Mouse (Mus musculus): ENCODE data around the gene Sik2. TPM values are rescaled to one million over a fixed set of nuclear protein-coding genes. Genes with fewer than 3 reads are reported as not detected.

Gene Sik2
- polyA plus RNA-seq, 1 experiment from 2014 or later, result 20.5 TPM

DNA sequence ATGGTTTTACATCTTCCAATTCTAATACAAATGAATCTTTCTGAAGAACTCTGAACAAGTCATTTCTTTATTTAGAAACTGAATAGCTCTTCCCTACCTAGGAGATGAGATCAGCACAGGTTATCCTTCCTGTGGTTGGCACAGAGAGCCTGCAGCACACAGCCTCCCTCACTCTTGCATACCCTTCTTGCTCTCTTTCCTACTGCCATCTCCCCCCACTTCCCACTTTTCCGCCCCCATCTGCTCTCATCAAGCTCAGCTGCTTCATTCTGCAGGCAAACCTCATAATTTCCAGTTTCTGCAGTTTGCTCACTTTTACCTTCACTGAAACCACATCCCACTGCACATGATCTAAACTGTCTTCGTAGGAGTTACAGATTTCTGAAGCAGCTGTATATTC, 42.6 kb downstream of the Sik2 start:
- Histone ChIP-seq H3K9ac (ENCODE audit: low read length) (no peak overlapping the region), H3K27ac (ENCODE audit: low read length) (no peak overlapping the region), H3K27me3 (ENCODE audit: control insufficient read depth, insufficient read depth, low read length) (no peaks in the 10 kb centered on the region), H3K36me3 (ENCODE audit: control insufficient read depth, insufficient read depth, low read length) (no peaks in the 10 kb centered on the region), H3K4me1 (ENCODE audit: control insufficient read depth, insufficient read depth, low read length) (no peaks in the 10 kb centered on the region), H3K4me3 (replicated peaks; ENCODE audit: low read length) (no peak overlapping the region), H3K4me2 (ENCODE audit: low read depth, low read length) (no peak overlapping the region), H3K9me3 (replicated peaks; ENCODE audit: control insufficient read depth, low read length) (no peaks in the 10 kb centered on the region)
- WGBS, result 62% methylated on average over 2 of the region's 2 CpGs
- ATAC-seq (ENCODE audit: insufficient read depth, low FRiP score), result no peak

DNA sequence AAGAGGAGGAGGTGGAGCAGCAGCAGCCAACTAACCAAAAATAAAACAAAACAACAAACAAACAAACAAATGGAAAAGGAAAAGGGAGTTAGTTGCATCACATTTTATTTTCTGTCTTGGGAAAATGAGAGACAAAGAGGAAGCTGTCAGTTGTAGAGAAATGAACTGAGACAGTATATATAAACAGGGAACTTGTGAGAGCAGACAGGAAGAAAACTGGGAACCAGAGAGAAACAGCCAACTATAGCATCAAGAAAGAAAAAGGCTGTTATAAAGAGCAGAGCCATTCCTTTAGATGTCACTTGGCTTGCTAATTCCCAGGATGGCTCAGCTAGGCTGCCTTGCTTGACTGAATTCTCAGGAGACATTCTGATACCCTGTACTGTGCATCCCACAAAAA, 43.5 kb downstream of the Sik2 start:
- Histone ChIP-seq H3K36me3 (ENCODE audit: control insufficient read depth, insufficient read depth, low read length) (no peaks in the 10 kb centered on the region), H3K9ac (ENCODE audit: low read length) (no peak overlapping the region), H3K9me3 (replicated peaks; ENCODE audit: control insufficient read depth, low read length) (no peaks in the 10 kb centered on the region), H3K4me1 (ENCODE audit: control insufficient read depth, insufficient read depth, low read length) (no peaks in the 10 kb centered on the region), H3K27me3 (ENCODE audit: control insufficient read depth, insufficient read depth, low read length) (no peaks in the 10 kb centered on the region), H3K4me2 (ENCODE audit: low read depth, low read length) (no peak overlapping the region), H3K27ac (ENCODE audit: low read length) (no peak overlapping the region), H3K4me3 (replicated peaks; ENCODE audit: low read length) (no peak overlapping the region)
- no peak for ATAC-seq (ENCODE audit: insufficient read depth, low FRiP score)

DNA sequence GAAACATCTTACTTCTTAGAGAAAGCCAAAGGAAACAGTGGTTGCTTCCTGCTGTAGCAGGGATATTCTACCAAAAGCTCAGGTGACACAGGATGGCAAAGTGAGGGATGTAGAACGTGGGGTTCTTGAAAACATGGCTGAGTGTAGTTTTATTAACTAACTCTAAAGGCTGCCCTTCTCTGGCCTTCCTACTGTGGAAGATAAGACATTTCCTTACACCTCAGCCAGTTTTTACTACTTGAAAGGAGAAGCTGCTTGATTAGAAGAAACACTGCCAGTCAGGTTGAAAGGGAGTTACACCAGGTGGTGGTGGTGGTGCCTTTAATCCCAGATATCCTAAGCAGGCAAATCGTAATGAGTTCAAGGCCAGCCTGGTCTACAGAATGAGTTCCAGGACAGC, 44.0 kb downstream of the Sik2 start:
- Histone ChIP-seq H3K9me3 (replicated peaks; ENCODE audit: control insufficient read depth, low read length) (no peaks in the 10 kb centered on the region), H3K27me3 (ENCODE audit: control insufficient read depth, insufficient read depth, low read length) (no peaks in the 10 kb centered on the region), H3K4me1 (ENCODE audit: control insufficient read depth, insufficient read depth, low read length) (no peaks in the 10 kb centered on the region), H3K4me2 (ENCODE audit: low read depth, low read length) (no peak overlapping the region), H3K27ac (ENCODE audit: low read length) (no peak overlapping the region), H3K36me3 (ENCODE audit: control insufficient read depth, insufficient read depth, low read length) (no peaks in the 10 kb centered on the region), H3K9ac (ENCODE audit: low read length) (no peak overlapping the region), H3K4me3 (replicated peaks; ENCODE audit: low read length) (no peak overlapping the region)
- no peak for ATAC-seq (ENCODE audit: insufficient read depth, low FRiP score)
- WGBS, result 58% methylated on average over 2 of the region's 2 CpGs

DNA sequence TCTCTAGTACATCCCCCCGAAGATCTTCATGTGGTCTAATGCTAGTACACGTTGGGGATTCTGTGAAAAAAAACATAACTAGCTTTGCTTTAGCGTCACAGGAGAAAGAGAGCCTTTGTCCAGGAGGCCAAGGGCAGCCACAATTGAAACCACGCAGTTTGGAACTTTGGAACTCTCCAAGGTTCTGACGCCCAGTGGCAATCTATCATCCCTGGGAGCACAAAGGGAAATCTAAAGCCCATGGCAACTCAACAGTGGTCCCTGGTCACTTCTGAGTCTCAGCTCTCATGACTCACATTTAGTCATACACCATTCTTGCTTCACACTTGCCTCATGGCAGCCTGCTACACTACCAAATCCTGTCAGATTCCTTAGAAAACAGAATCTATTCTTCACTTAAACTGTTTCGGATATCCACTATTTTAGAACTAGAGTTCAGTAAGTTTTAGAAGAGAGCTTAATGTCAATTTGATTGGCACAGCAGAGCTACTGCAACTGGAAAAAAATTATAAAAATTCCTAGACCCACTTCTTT, 50.9 kb downstream of the Sik2 start:
- Histone ChIP-seq H3K27me3 (ENCODE audit: control insufficient read depth, insufficient read depth, low read length) (no peaks in the 10 kb centered on the region), H3K27ac (ENCODE audit: low read length) (no peak overlapping the region), H3K36me3 (ENCODE audit: control insufficient read depth, insufficient read depth, low read length) (no peaks in the 10 kb centered on the region), H3K4me2 (ENCODE audit: low read depth, low read length) (no peak overlapping the region), H3K4me3 (replicated peaks; ENCODE audit: low read length) (no peak overlapping the region), H3K9me3 (replicated peaks; ENCODE audit: control insufficient read depth, low read length) (no peaks in the 10 kb centered on the region), H3K4me1 (ENCODE audit: control insufficient read depth, insufficient read depth, low read length) (no peaks in the 10 kb centered on the region), H3K9ac (ENCODE audit: low read length) (no peak overlapping the region)
- 47% methylated on average over 6 of the region's 6 CpGs for whole genome bisulfite sequencing
- ATAC-seq (ENCODE audit: insufficient read depth, low FRiP score), result no peak

DNA sequence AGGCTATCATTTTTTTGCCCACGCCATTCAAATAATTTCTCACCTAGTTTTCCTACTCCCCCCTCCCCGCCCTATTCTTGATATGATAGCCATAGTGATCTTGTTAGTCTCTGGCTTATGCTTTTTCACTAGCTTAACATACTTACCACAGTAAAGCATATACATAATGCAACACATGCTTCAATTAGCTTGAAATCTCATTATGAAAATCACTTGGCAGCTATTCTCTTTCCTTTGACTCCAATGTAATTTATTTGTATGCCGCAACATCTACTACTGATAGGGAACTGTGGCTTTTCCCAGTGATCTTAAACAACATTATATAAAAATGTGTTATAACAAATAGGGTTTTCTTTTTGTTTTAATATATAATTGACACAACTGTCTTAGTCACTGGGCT, 53.7 kb downstream of the Sik2 start:
- ATAC-seq (ENCODE audit: insufficient read depth, low FRiP score), result no peak
- H3K27me3 ChIP-seq (ENCODE audit: control insufficient read depth, insufficient read depth, low read length), result no peaks in the 10 kb centered on the region
- H3K4me1 ChIP-seq (ENCODE audit: control insufficient read depth, insufficient read depth, low read length), result no peaks in the 10 kb centered on the region
- no peak overlapping the region for H3K9ac ChIP-seq (ENCODE audit: low read length)
- H3K4me2 ChIP-seq (ENCODE audit: low read depth, low read length), result no peak overlapping the region
- H3K27ac ChIP-seq (ENCODE audit: low read length), result no peak overlapping the region
- 88% methylated on average over 3 of the region's 3 CpGs for WGBS
- H3K9me3 ChIP-seq (replicated peaks; ENCODE audit: control insufficient read depth, low read length), result no peaks in the 10 kb centered on the region
- no peak overlapping the region for H3K4me3 ChIP-seq (replicated peaks; ENCODE audit: low read length)
- no peaks in the 10 kb centered on the region for H3K36me3 ChIP-seq (ENCODE audit: control insufficient read depth, insufficient read depth, low read length)

DNA sequence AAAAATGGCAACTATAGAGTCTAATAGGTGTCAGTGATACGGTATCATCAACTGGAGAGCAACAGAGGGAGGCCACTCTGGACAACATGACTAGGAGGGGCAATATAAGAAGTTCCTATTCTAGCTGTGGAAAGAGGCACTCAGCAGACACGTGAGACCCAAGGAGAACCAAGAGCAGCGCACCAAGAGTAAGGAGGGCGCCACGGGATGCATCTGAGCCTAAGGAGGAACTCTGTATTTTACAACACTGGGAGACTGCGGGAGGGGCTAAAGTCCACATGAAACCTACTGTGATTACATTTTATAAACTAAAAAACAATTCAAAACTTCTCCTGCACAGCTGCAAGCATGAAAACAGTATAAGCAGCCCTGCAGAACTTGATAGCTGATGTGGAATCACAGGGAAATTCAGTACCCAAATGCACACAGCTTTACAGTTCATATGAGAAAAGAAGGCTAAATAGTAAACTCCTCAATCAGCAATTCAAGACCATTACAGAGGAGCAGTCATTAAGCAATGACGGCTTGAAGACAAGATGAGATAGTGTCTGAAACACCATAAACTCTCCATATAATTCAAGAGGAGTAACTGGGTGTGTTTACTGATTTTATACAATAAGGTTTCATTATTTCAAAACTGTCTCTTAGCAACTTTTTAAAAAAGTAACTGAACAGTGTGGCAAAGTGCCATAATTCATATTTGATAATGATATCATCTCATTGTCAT, 60.6 kb downstream of the Sik2 start:
- Histone ChIP-seq H3K9me3 (replicated peaks; ENCODE audit: control insufficient read depth, low read length) (no peaks in the 10 kb centered on the region), H3K4me1 (ENCODE audit: control insufficient read depth, insufficient read depth, low read length) (peaks cover 2% of the 10 kb centered on the region; the same call in 1 of the 2 replicates), H3K27ac (ENCODE audit: low read length) (no peak overlapping the region), H3K4me2 (ENCODE audit: low read depth, low read length) (no peak overlapping the region), H3K36me3 (ENCODE audit: control insufficient read depth, insufficient read depth, low read length) (no peaks in the 10 kb centered on the region), H3K9ac (ENCODE audit: low read length) (no peak overlapping the region), H3K4me3 (replicated peaks; ENCODE audit: low read length) (no peak overlapping the region), H3K27me3 (ENCODE audit: control insufficient read depth, insufficient read depth, low read length) (no peaks in the 10 kb centered on the region)
- ATAC-seq (ENCODE audit: insufficient read depth, low FRiP score), result no peak
- 90% methylated on average over 7 of the region's 7 CpGs for WGBS

DNA sequence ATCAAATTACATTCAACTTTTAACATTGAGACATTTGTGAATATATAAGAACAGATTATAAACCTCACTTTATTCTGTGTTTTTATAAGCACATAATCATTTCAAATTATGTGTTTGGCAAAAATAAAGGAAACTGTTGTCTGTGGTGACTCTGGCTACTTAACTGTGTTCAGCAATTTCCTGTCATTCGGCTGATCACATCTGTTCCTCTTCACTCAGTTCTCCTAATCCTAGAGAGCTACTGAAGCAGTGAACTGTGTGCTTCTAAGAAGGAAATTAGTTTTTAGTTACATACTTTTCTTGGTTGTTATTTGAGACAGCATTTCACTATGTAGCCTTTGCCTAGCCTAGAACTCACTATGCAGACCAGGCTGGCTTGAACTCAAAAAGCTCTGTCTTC, 62.5 kb downstream of the Sik2 start:
- ATAC-seq (ENCODE audit: insufficient read depth, low FRiP score), result no peak
- H3K27ac ChIP-seq (ENCODE audit: low read length), result no peak overlapping the region

DNA sequence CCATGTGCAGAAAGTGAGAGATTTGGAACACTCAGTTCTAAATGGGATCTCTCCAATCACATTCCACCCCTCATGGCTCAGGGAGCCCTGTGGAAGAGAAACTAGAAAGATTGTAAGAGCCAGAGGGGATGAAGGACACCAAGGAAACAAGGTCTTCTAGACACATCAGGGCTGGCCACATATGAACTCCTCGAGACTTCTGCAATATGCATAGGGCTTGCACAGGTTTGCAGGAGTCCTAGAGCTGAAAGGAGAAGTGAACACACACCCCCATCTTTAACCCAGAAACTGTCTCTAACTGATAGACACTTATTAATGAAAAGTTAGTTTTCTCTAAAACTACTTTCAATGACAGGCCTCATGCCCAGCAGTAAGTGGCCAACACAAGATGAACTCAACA, 64.0 kb downstream of the Sik2 start:
- no peak for ATAC-seq (ENCODE audit: insufficient read depth, low FRiP score)
- no peak overlapping the region for H3K4me2 ChIP-seq (ENCODE audit: low read depth, low read length)
- H3K27me3 ChIP-seq (ENCODE audit: control insufficient read depth, insufficient read depth, low read length), result no peaks in the 10 kb centered on the region
- no peaks in the 10 kb centered on the region for H3K9me3 ChIP-seq (replicated peaks; ENCODE audit: control insufficient read depth, low read length)
- H3K4me3 ChIP-seq (replicated peaks; ENCODE audit: low read length), result no peak overlapping the region
- H3K27ac ChIP-seq (ENCODE audit: low read length), result no peak overlapping the region
- H3K36me3 ChIP-seq (ENCODE audit: control insufficient read depth, insufficient read depth, low read length), result no peaks in the 10 kb centered on the region
- WGBS, result 87% methylated on average over 1 of the region's 1 CpGs
- H3K4me1 ChIP-seq (ENCODE audit: control insufficient read depth, insufficient read depth, low read length), result peaks cover 2% of the 10 kb centered on the region; the same call in 1 of the 2 replicates
- no peak overlapping the region for H3K9ac ChIP-seq (ENCODE audit: low read length)

More for the DNA sequence above, 62.5 kb downstream of the Sik2 start:
- no peaks in the 10 kb centered on the region for H3K27me3 ChIP-seq (ENCODE audit: control insufficient read depth, insufficient read depth, low read length)
- no peaks in the 10 kb centered on the region for H3K36me3 ChIP-seq (ENCODE audit: control insufficient read depth, insufficient read depth, low read length)
- H3K9me3 ChIP-seq (replicated peaks; ENCODE audit: control insufficient read depth, low read length), result no peaks in the 10 kb centered on the region
- 39% methylated on average over 1 of the region's 1 CpGs for WGBS
- H3K9ac ChIP-seq (ENCODE audit: low read length), result no peak overlapping the region
- no peak overlapping the region for H3K4me2 ChIP-seq (ENCODE audit: low read depth, low read length)
- H3K4me1 ChIP-seq (ENCODE audit: control insufficient read depth, insufficient read depth, low read length), result peaks cover 2% of the 10 kb centered on the region; the same call in 1 of the 2 replicates
- H3K4me3 ChIP-seq (replicated peaks; ENCODE audit: low read length), result no peak overlapping the region

DNA sequence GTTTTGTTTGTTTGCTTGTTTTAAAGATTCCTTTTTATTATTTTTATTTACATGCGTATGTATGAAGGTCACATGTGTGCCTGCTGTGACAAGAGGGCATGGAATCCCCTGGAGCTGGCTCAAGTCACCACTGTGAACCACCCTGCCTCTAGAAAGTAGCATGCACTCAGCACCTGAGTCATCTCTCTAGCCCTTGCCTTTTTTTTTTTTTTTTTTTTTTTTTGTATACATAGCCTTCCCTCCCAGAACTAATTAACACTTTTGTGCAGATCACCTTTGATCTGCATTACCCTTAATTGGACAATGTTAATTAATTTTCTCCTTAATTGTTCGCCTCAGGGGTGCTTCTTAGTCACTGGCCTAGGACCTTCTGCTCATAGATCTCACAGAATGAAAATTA, 66.2 kb downstream of the Sik2 start:
- Histone ChIP-seq H3K4me1 (ENCODE audit: control insufficient read depth, insufficient read depth, low read length) (peaks cover 2% of the 10 kb centered on the region; the same call in 1 of the 2 replicates), H3K9ac (ENCODE audit: low read length) (no peak overlapping the region), H3K36me3 (ENCODE audit: control insufficient read depth, insufficient read depth, low read length) (no peaks in the 10 kb centered on the region), H3K27ac (ENCODE audit: low read length) (no peak overlapping the region), H3K9me3 (replicated peaks; ENCODE audit: control insufficient read depth, low read length) (no peaks in the 10 kb centered on the region), H3K4me3 (replicated peaks; ENCODE audit: low read length) (no peak overlapping the region), H3K4me2 (ENCODE audit: low read depth, low read length) (no peak overlapping the region), H3K27me3 (ENCODE audit: control insufficient read depth, insufficient read depth, low read length) (no peaks in the 10 kb centered on the region)
- no peak for ATAC-seq (ENCODE audit: insufficient read depth, low FRiP score)
- 91% methylated on average over 2 of the region's 2 CpGs for WGBS

Data from stomach, embryonic 16.5 days (tissue).